Comparison of ENCODE assay signal across 8 mouse cellular contexts in genomic region chr11:72487171-72487570, GRCm38 (mm10). TPM values are rescaled to one million over a fixed set of nuclear protein-coding genes. Genes with fewer than 3 reads are reported as not detected.
DNase-seq lines count a peak whose midpoint lies in the region; ATAC-seq lines count a peak whose summit lies in the region.
"Had no signal": no experiment of that assay in that cellular context is flagged by ENCODE, and none has a peak within 500 bp of the region (broad histone marks: within the 10 kb centered on the region; RNA-seq: fewer than 3 reads in every experiment).

No protein-coding gene starts in this region.

- WGBS in liver, embryonic 11.5 days, result 31% methylated on average over 5 of the region's 5 CpGs
- 59% methylated on average over 5 of the region's 5 CpGs for WGBS in embryonic facial prominence, embryonic 15.5 days
- 53% methylated on average over 5 of the region's 5 CpGs for WGBS in hindbrain, embryonic 16.5 days
- WGBS in neural tube, embryonic 12.5 days, result 56% methylated on average over 5 of the region's 5 CpGs

- DNase-seq in liver, embryonic 11.5 days (ENCODE audit: low spot score), result no peak
- DNase-seq in liver, result no peak
- DNase-seq in urinary bladder, postnatal 10 days (ENCODE audit: low spot score), result no peak
- DNase-seq in kidney, postnatal 4 days, result no peak

- H3K9ac ChIP-seq in liver, embryonic 11.5 days (ENCODE audit: low read depth, low read length), result peak overlapping the region; percentile 70; the same call in 1 of the 2 replicates
- no peak overlapping the region for H3K9ac ChIP-seq in embryonic facial prominence, embryonic 15.5 days
- no peak overlapping the region; the same call in none of the 2 replicates for H3K9ac ChIP-seq in hindbrain, embryonic 16.5 days (ENCODE audit: low read depth, low read length)
- peak overlapping the region; percentile 27; the same call in 1 of the 2 replicates for H3K9ac ChIP-seq in neural tube, embryonic 12.5 days
- H3K9ac ChIP-seq: limb, embryonic 15.5 days had no signal

- peak overlapping the region; percentile 95 for H3K4me2 ChIP-seq in liver, embryonic 11.5 days
- 0 out of 2 replicates have a peak overlapping the region, but pooled peaks have one; percentile 98 for H3K4me2 ChIP-seq in embryonic facial prominence, embryonic 15.5 days (replicated peaks)
- H3K4me2 ChIP-seq in hindbrain, embryonic 16.5 days (ENCODE audit: low read length), result peak overlapping the region; percentile 84
- H3K4me2 ChIP-seq in neural tube, embryonic 12.5 days (replicated peaks), result peak overlapping the region; percentile 87
- H3K4me2 ChIP-seq: limb, embryonic 15.5 days had no signal

- peak overlapping the region; percentile 82; the same call in 1 of the 2 replicates for H3K27ac ChIP-seq in liver, embryonic 11.5 days (ENCODE audit: low read depth, low read length)
- H3K27ac ChIP-seq in embryonic facial prominence, embryonic 15.5 days (replicated peaks), result no peak overlapping the region
- H3K27ac ChIP-seq in hindbrain, embryonic 16.5 days (ENCODE audit: low read depth, low read length), result no peak overlapping the region; the same call in 1 of the 2 replicates
- H3K27ac ChIP-seq in neural tube, embryonic 12.5 days, result no peak overlapping the region
- H3K27ac ChIP-seq: limb, embryonic 15.5 days had no signal

- peaks cover 65% of the 10 kb centered on the region for H3K4me1 ChIP-seq in liver, embryonic 11.5 days (replicated peaks; ENCODE audit: control insufficient read depth, insufficient read depth, low read length)
- peaks cover 25% of the 10 kb centered on the region for H3K4me1 ChIP-seq in embryonic facial prominence, embryonic 15.5 days
- H3K4me1 ChIP-seq in hindbrain, embryonic 16.5 days (ENCODE audit: control insufficient read depth, insufficient read depth, low read depth, low read length), result peaks cover 40% of the 10 kb centered on the region
- peaks cover 27% of the 10 kb centered on the region for H3K4me1 ChIP-seq in neural tube, embryonic 12.5 days

- peak overlapping the region; percentile 83 for H3K4me3 ChIP-seq in liver, embryonic 11.5 days (ENCODE audit: low read depth, low read length)
- H3K4me3 ChIP-seq in embryonic facial prominence, embryonic 15.5 days (replicated peaks), result no peak overlapping the region
- H3K4me3 ChIP-seq in hindbrain, embryonic 16.5 days (ENCODE audit: low read length), result peak overlapping the region; percentile 2; the same call in 1 of the 2 replicates
- H3K4me3 ChIP-seq in neural tube, embryonic 12.5 days, result no peak overlapping the region
- H3K4me3 ChIP-seq: limb, embryonic 15.5 days had no signal

- peaks cover 15% of the 10 kb centered on the region; the same call in 1 of the 2 replicates for H3K27me3 ChIP-seq in liver, embryonic 11.5 days (replicated peaks; ENCODE audit: control insufficient read depth, insufficient read depth, low read length)
- peaks cover 37% of the 10 kb centered on the region for H3K27me3 ChIP-seq in embryonic facial prominence, embryonic 15.5 days
- no peaks in the 10 kb centered on the region for H3K27me3 ChIP-seq in hindbrain, embryonic 16.5 days (replicated peaks; ENCODE audit: control insufficient read depth, insufficient read depth, low read length)
- peaks cover 30% of the 10 kb centered on the region for H3K27me3 ChIP-seq in neural tube, embryonic 12.5 days (replicated peaks)

- ATAC-seq in liver, embryonic 11.5 days (replicated peaks; ENCODE audit: low FRiP score), result no peak
- ATAC-seq in embryonic facial prominence, embryonic 15.5 days (ENCODE audit: insufficient number of reproducible peaks, low FRiP score, low TSS enrichment, low read depth), result no peak
- ATAC-seq in hindbrain, embryonic 16.5 days, result no peak
- ATAC-seq in neural tube, embryonic 12.5 days (ENCODE audit: low FRiP score, low read depth), result no peak

- H3K9me3 ChIP-seq in liver, embryonic 11.5 days (ENCODE audit: control insufficient read depth, low read length), result no peaks in the 10 kb centered on the region
- no peaks in the 10 kb centered on the region for H3K9me3 ChIP-seq in embryonic facial prominence, embryonic 15.5 days (replicated peaks)
- H3K9me3 ChIP-seq in hindbrain, embryonic 16.5 days (ENCODE audit: control insufficient read depth, low read length), result no peaks in the 10 kb centered on the region
- H3K9me3 ChIP-seq in neural tube, embryonic 12.5 days, result no peaks in the 10 kb centered on the region
- H3K9me3 ChIP-seq: limb, embryonic 15.5 days had no signal

- H3K36me3 ChIP-seq in liver, embryonic 11.5 days (ENCODE audit: control insufficient read depth, insufficient read depth, low read length), result no peaks in the 10 kb centered on the region
- H3K36me3 ChIP-seq in embryonic facial prominence, embryonic 15.5 days, result no peaks in the 10 kb centered on the region
- H3K36me3 ChIP-seq in hindbrain, embryonic 16.5 days (ENCODE audit: control insufficient read depth, insufficient read depth, low read length), result no peaks in the 10 kb centered on the region
- no peaks in the 10 kb centered on the region for H3K36me3 ChIP-seq in neural tube, embryonic 12.5 days
- H3K36me3 ChIP-seq: limb, embryonic 15.5 days had no signal

RNA-seq across cellular contexts. Expression of gene Spns2, which starts 2.5 kb away (rescaled TPM):
- 20.0 and 21.0 TPM in 2 replicates for polyA plus RNA-seq in liver, embryonic 11.5 days (2014; fragmentation: Nextera tagmentation; extraction: Ambion mirVana)
- 11.8 and 12.0 TPM in 2 replicates for polyA plus RNA-seq in embryonic facial prominence, embryonic 15.5 days (2015; fragmentation: Nextera tagmentation; extraction: Ambion mirVana)
- polyA plus RNA-seq in hindbrain, embryonic 16.5 days (2015; fragmentation: Nextera tagmentation; extraction: Ambion mirVana), result 6.0 and 8.2 TPM in 2 replicates
- 10.1 and 13.0 TPM in 2 replicates for polyA plus RNA-seq in neural tube, embryonic 12.5 days (2016; fragmentation: Nextera tagmentation; extraction: Ambion mirVana)

RNA-seq across cellular contexts. Expression of gene Mybbp1a, which starts 46.0 kb away (rescaled TPM):
- 263 and 272 TPM in 2 replicates for polyA plus RNA-seq in liver, embryonic 11.5 days (2014; fragmentation: Nextera tagmentation; extraction: Ambion mirVana)
- polyA plus RNA-seq in embryonic facial prominence, embryonic 15.5 days (2015; fragmentation: Nextera tagmentation; extraction: Ambion mirVana), result 123 and 138 TPM in 2 replicates
- polyA plus RNA-seq in hindbrain, embryonic 16.5 days (2015; fragmentation: Nextera tagmentation; extraction: Ambion mirVana), result 54.2 and 63.0 TPM in 2 replicates
- polyA plus RNA-seq in neural tube, embryonic 12.5 days (2016; fragmentation: Nextera tagmentation; extraction: Ambion mirVana), result 105 and 111 TPM in 2 replicates

RNA-seq across cellular contexts. Expression of gene Ggt6, which starts 51.8 kb away (rescaled TPM):
- polyA plus RNA-seq in liver, embryonic 11.5 days (2014; fragmentation: Nextera tagmentation; extraction: Ambion mirVana), result not detected in 2 replicates
- polyA plus RNA-seq in embryonic facial prominence, embryonic 15.5 days (2015; fragmentation: Nextera tagmentation; extraction: Ambion mirVana), result 6.3 and 7.0 TPM in 2 replicates
- not detected in 2 replicates for polyA plus RNA-seq in hindbrain, embryonic 16.5 days (2015; fragmentation: Nextera tagmentation; extraction: Ambion mirVana)
- polyA plus RNA-seq in neural tube, embryonic 12.5 days (2016; fragmentation: Nextera tagmentation; extraction: Ambion mirVana), result not detected in 2 replicates

Comparison
In these comparisons a context has a peak if more than half of its experiments do, and no peak if none do; other contexts are left out.
1. H3K4me3 ChIP-seq: peak in liver, embryonic 11.5 days (single experiment) and hindbrain, embryonic 16.5 days (single experiment); none in embryonic facial prominence, embryonic 15.5 days (single experiment) and neural tube, embryonic 12.5 days (single experiment).
2. H3K9ac ChIP-seq: peak in liver, embryonic 11.5 days (single experiment) and neural tube, embryonic 12.5 days (single experiment); none in embryonic facial prominence, embryonic 15.5 days (single experiment) and hindbrain, embryonic 16.5 days (single experiment).
3. Peak in every context shown above with its lines, with median percentiles within 50 percentile points of each other: H3K4me2 ChIP-seq.